Mouse (Mus musculus) heart, embryonic 10.5 days (tissue): ENCODE measurements around the gene Fam3a. TPM values are rescaled to one million over a fixed set of nuclear protein-coding genes. Genes with fewer than 3 reads are reported as not detected.

Experiments
- DNase-seq: peaks from one replicate; pipeline ENCODE4 v3.0.0-alpha.2; 2017; ENCODE audit warnings: low spot score
- H3K27ac ChIP-seq: fragments of 300-500 bp; sonication (generic); 2 replicates; pipeline ENCODE4 v1.5.1; 2016; ENCODE audit warnings: mild to moderate bottlenecking
- H3K27me3 ChIP-seq: fragments of 300-500 bp; sonication (generic); 2 replicates; pipeline ENCODE4 v1.6.1; 2016; ENCODE audit warnings: mild to moderate bottlenecking; ENCODE audit not compliant: poor library complexity, insufficient read depth, severe bottlenecking
- H3K36me3 ChIP-seq: fragments of 300-500 bp; sonication (generic); 2 replicates; pipeline ENCODE4 v1.6.1; 2016; ENCODE audit warnings: mild to moderate bottlenecking, moderate library complexity
- H3K4me1 ChIP-seq: fragments of 300-500 bp; sonication (generic); 2 replicates; pipeline ENCODE4 v1.6.1; 2016; ENCODE audit warnings: mild to moderate bottlenecking
- H3K4me3 ChIP-seq: fragments of 300-500 bp; sonication (generic); 2 replicates; pipeline ENCODE4 v1.5.1; 2016; ENCODE audit warnings: mild to moderate bottlenecking, moderate library complexity
- H3K9me3 ChIP-seq: fragments of 300-500 bp; sonication (generic); 2 replicates; pipeline ENCODE4 v1.6.1; 2016; ENCODE audit warnings: mild to moderate bottlenecking, moderate library complexity
- WGBS: fragments of 180-500 bp; shearing (Covaris S2); methylation state at CpG from one replicate; pipeline ENCODE4 v1.1.7; 2016; 5-methylcytosine and 5-hydroxymethylcytosine counted together
- polyA plus RNA-seq: library from polyadenylated mRNA; unstranded; fragments of >200 nt; fragmentation: Nextera tagmentation; extraction: Ambion mirVana; gene quantifications from 2 replicates; pipeline ENCODE4 v1.2.1, GENCODE M21; 2016

The Fam3a gene
- polyA plus RNA-seq = 24.0 and 25.3 TPM in 2 replicates

DNA sequence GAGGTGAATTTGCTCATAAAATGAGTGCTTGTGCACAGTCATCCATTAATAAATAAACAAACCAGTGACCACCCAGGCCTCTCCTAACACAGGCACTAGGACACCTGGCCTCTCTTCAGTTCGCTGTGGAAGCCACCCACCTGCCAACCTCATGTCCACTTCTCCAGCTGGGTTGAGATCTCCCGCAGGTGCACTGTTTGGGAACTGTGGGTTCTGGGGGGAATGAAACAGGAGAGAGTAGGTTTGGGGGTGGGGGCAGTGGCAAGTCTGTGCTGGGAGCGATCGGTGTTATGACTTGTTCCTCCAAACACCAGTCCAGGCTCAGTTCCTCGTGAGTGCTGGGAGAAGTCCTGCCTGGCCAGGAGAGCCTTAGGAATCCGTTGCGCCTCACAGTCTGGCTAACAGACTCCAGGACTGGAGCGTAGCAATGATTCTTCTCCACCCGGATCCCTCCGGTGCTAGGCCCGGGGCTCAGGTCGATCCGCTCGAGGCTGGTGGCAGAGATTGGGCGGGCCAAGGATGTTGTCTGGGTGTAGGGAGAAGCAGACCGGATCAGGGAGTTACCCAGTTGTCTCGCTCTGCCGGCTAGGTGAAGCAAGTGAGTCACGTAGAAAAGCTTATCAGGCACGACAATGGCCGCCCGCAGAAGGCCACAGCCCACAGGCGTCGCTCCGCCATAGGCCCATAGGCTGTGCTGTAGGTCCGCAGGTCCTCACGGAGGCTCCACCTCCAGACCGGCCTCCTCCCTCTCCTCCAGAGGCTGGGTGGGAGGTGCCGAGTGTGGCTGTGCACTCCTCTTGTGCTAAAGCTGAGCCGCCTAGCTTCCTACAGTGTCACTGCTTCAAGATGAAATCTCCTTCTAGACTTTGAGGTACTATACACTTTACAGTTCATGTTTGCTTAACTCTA lies at the start of gene Fam3a, which contains the start of gene Ikbkg:
Gene Fam3a, minus strand, starts transcription at position 738 of the 909 bp plus-strand sequence.
Gene Ikbkg, plus strand, starts transcription at position 756 of the 909 bp plus-strand sequence.
- WGBS = 11% methylated on average over 30 of the region's 30 CpGs
- Histone ChIP-seq H3K27me3 (no peaks in the 10 kb centered on the region), H3K36me3 (no peaks in the 10 kb centered on the region), H3K4me1 (no peaks in the 10 kb centered on the region), H3K9me3 (no peaks in the 10 kb centered on the region), H3K4me3 (peak within 1 kb of the TSS; percentile 68), H3K27ac (peak within 1 kb of the TSS; percentile 93)
- peak; percentile 97 for DNase-seq

DNA sequence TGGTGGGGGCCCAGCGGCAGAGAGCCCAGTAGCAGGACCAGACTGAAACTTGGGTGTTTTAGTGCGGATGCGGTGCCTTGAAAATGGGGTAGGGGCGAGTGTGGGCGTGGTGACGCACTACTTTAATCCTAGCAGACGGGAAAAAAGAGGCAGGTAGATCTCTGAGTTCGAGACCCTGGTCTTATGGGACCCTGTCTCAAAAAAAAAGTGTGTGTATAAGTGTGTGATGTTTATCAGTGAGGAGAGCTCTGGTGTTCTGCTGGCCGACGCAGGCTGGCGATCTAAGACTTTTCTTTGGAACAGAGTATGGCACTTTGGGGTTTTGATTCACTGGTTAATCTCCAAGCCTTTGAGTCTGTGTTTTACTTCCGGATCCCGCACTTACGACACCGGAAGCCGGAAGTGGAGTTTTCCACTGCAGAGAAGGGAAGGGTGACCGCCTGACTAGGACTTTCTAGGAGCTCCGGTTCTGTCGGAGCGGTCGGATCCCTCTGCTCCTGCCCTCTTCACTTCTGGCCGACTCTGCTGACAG lies 36.3 kb upstream of the Fam3a start:
- no peaks in the 10 kb centered on the region for H3K4me1 ChIP-seq
- 15% methylated on average over 22 of the region's 22 CpGs for WGBS
- H3K27me3 ChIP-seq = no peaks in the 10 kb centered on the region
- DNase-seq = peak; percentile 90
- H3K4me3 ChIP-seq = peak overlapping the region; percentile 66
- H3K27ac ChIP-seq = peak overlapping the region; percentile 86
- peaks cover 11% of the 10 kb centered on the region for H3K36me3 ChIP-seq
- no peaks in the 10 kb centered on the region for H3K9me3 ChIP-seq

DNA sequence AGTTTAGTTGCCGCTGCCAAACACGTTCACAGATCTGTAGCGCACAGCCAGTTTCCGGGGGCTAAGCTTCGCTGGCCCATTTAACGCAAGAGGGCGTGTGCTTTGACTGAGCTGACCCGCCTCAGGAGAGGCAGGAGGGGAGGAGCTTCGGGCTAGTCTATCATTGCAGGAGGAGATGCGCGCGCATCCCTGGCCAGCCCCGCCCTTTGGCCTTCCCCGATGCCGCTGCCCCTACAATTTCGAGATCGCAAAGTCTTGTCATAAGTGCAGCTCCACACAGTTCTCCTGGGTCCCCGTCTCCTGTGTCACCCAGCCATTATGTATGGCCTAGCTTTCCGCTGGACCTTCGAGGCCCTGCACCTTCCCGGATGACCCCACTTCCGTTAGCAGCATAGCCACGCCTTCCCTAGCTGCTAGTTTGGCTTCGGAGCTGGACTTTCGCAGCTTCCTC lies 35.8 kb upstream of the Fam3a start, which contains the start of gene G6pdx:
Gene G6pdx, minus strand, starts transcription at position 369 of the 451 bp plus-strand sequence.
- Histone ChIP-seq H3K27ac (peak within 1 kb of the TSS; percentile 86), H3K9me3 (no peaks in the 10 kb centered on the region), H3K27me3 (no peaks in the 10 kb centered on the region), H3K4me3 (peak within 1 kb of the TSS; percentile 66), H3K36me3 (peaks cover 6% of the 10 kb centered on the region; the same call in 1 of the 2 replicates), H3K4me1 (no peaks in the 10 kb centered on the region)
- 15% methylated on average over 24 of the region's 25 CpGs for WGBS
- DNase-seq = peak; percentile 92

DNA sequence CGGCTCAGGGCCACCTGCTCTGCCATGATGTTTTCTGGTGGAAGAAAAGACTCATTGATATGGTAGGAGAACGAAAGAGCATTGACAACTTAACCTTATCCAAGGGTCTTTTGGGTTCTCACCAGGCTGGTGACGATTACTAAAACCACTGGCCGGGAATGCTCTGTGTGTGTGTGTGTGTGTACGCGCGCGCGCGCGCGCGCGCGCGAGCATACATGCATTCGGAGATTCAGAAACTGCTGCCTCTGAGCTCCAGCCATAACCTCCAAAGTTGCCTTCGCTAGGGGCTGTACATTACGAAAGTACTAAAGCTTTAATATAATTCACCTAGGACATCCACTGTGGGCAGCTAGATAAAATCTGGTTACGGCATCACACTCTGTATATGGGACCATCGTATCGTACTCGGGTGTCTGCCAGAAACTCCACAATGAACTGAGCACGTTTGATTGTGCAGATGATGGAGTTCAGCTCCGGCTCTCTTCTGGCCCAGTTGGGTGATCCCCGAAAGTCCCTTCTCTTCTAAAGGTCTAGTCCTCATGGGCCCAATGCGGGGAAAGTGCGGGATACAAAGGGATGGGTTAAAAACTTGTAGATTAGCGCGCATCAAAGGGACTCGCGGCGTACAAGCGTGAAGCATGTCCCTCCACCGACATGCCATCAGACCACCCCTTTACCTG lies 35.2 kb upstream of the Fam3a start:
- peaks cover under 1% of the 10 kb centered on the region; the same call in 1 of the 2 replicates for H3K36me3 ChIP-seq
- H3K27ac ChIP-seq = peak overlapping the region; percentile 86
- 25% methylated on average over 35 of the region's 35 CpGs for WGBS
- H3K4me1 ChIP-seq = no peaks in the 10 kb centered on the region
- no peaks in the 10 kb centered on the region for H3K9me3 ChIP-seq
- peak overlapping the region; percentile 66 for H3K4me3 ChIP-seq
- DNase-seq = no peak
- H3K27me3 ChIP-seq = no peaks in the 10 kb centered on the region

DNA sequence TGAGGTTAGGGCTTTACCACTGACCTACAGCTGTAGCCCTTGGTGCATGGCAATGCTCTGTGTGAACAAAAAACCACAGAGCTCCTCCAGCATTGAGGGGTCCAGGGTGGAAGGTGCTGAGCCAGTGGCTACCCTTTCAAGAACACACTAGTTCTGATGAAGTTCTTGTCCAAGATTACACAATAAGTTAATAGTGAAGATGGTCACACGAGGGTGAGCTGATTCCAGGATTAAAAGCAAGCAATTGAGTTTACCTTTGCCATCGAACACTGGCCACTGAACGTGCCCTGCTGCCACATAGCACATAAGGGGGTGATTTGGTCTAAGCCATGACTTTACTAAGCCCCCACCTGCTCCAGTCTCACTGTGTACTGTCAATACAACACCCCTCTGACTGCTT lies 34.0 kb upstream of the Fam3a start:
- WGBS = 83% methylated on average over 3 of the region's 3 CpGs
- Histone ChIP-seq H3K36me3 (no peaks in the 10 kb centered on the region), H3K27ac (no peak overlapping the region), H3K27me3 (no peaks in the 10 kb centered on the region), H3K9me3 (no peaks in the 10 kb centered on the region), H3K4me1 (no peaks in the 10 kb centered on the region), H3K4me3 (no peak overlapping the region)
- no peak for DNase-seq

DNA sequence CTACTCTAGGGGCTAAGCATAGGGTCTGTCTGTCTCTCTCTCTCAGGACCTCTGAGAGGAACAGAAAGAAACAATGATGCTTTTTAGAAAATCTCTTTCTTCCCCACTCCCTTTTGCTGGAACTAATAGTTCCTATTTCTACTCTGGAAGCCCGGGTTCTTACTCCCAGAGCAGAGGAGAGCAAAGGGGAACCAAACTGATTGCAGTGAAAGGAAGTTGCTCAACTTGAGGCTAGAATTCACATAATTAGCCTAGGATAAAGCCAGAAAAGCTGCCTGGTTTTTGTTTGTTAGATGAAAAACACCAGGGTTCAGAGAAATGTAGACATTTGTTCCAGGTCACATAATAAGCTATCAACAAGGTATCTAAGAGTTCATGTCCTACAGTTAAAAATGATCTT lies 33.2 kb upstream of the Fam3a start:
- H3K4me1 ChIP-seq = no peaks in the 10 kb centered on the region
- 79% methylated on average over 1 of the region's 1 CpGs for whole genome bisulfite sequencing
- no peaks in the 10 kb centered on the region for H3K27me3 ChIP-seq
- no peaks in the 10 kb centered on the region for H3K36me3 ChIP-seq
- H3K9me3 ChIP-seq = no peaks in the 10 kb centered on the region
- no peak overlapping the region for H3K4me3 ChIP-seq
- no peak for DNase-seq
- H3K27ac ChIP-seq = no peak overlapping the region

DNA sequence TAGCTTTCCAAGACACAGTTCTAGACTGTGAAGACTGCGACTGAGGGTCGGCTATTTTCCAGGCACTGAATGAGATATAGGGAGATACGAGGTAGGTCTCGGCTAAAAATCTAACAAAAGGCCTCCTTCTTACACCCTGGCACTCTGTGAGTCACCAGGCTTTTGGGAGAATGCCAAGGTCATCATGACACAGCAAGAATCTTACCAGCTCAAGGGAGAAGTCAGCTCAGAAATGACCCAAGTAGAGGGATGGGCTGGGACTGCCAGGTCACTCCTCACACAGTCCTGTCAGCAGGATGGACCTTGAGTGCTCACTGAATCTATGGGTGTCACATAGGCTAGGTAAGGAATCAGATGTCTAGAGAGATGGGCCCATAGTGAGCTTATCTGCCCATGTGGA lies 32.1 kb upstream of the Fam3a start:
- H3K4me1 ChIP-seq = no peaks in the 10 kb centered on the region
- H3K4me3 ChIP-seq = no peak overlapping the region
- 76% methylated on average over 4 of the region's 4 CpGs for WGBS
- peak; percentile 74 for DNase-seq
- H3K27ac ChIP-seq = no peak overlapping the region
- no peaks in the 10 kb centered on the region for H3K27me3 ChIP-seq
- H3K36me3 ChIP-seq = no peaks in the 10 kb centered on the region
- H3K9me3 ChIP-seq = no peaks in the 10 kb centered on the region

DNA sequence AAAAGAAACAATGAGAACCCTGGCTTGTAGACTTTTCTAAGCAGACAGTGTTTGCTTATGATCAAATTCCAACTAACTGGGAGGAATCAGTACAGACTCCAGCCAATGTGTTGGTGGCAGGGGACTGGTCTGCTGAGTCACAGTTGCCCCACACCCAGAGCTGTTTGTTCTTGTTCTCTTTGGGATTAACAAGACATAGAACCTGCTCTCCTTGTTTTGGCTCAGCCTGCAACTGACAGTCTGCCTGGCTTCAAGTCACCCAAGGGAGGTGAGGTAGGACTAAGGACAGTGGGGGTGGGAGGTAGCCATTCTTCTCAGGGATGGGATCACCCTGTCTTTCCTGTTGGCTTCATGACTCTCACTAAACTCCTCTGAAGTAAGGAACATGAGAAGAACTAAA lies 31.4 kb upstream of the Fam3a start:
- no peaks in the 10 kb centered on the region for H3K27me3 ChIP-seq
- no peaks in the 10 kb centered on the region for H3K36me3 ChIP-seq
- no peak overlapping the region for H3K27ac ChIP-seq
- H3K4me1 ChIP-seq = no peaks in the 10 kb centered on the region
- no peak overlapping the region for H3K4me3 ChIP-seq
- DNase-seq = no peak
- no peaks in the 10 kb centered on the region for H3K9me3 ChIP-seq

DNA sequence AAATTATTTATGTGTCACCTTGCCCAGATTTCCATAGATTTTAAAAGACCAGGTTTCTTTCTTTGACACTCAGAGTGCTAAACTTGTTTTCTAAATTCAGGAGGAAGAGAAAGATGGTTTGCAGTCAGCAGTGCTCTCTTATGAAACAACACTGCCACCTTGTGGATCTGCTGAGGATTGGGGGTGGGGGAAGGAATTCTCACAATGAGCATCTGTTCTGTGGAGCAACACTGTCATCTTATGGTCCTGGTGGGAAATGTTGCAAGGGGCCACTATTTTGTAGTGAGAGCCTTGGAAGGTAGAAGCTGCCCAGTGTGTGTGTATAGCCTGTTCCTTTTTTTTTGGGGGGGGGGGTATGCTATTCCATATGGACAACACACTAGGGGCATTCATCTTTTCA lies 20.3 kb upstream of the Fam3a start:
- peak; percentile 82 for DNase-seq
- no peaks in the 10 kb centered on the region for H3K27me3 ChIP-seq
- H3K27ac ChIP-seq = no peak overlapping the region
- H3K4me3 ChIP-seq = no peak overlapping the region
- H3K9me3 ChIP-seq = no peaks in the 10 kb centered on the region
- H3K4me1 ChIP-seq = no peaks in the 10 kb centered on the region
- H3K36me3 ChIP-seq = 0 out of 2 replicates have a peak, but pooled peaks cover 3% of the 10 kb centered on the region

DNA sequence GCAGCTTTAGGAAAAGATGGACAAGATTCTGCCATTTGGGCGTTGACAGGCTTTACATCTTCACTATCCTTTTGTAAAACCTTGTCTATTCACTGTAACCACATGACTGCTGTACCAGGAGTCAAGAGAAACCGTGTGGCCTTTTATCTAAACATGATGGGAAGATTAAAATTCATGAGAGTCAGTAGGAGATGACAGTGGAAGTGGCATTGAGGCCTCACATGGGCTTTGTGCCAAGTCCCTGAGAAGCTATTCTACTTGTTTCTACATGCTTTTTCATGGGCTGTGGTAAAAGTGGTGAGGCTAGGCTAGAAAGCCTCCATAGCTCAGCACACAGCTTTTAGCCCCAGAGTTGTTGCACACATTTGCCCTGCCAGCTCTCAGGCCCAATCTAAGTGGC lies 15.3 kb upstream of the Fam3a start:
- no peaks in the 10 kb centered on the region for H3K4me1 ChIP-seq
- no peaks in the 10 kb centered on the region for H3K27me3 ChIP-seq
- no peak for DNase-seq
- H3K4me3 ChIP-seq = no peak overlapping the region
- H3K27ac ChIP-seq = no peak overlapping the region
- H3K36me3 ChIP-seq = 0 out of 2 replicates have a peak, but pooled peaks cover 3% of the 10 kb centered on the region
- 66% methylated on average over 2 of the region's 2 CpGs for WGBS
- no peaks in the 10 kb centered on the region for H3K9me3 ChIP-seq

DNA sequence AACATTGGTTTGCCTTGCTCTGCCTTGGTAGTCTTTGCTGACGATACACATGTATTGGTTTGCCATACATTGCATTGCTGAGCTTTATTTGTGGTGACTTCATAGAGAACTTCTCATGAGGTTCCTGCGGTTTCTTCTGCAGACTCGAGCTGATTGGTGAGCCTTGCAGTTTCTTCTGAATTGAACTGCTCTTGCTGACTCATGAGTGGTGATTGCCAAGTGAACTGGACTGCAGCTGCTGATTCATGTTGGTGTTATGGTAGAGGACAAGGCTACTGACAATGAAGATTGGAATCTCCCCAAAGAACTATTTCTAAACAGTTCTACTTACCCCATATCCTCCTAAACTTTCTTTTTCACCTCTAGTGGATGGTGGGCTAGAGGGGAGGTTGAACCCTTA lies 7.1 kb upstream of the Fam3a start:
- no peaks in the 10 kb centered on the region for H3K9me3 ChIP-seq
- H3K36me3 ChIP-seq = no peaks in the 10 kb centered on the region
- no peaks in the 10 kb centered on the region for H3K4me1 ChIP-seq
- no peak for DNase-seq
- no peaks in the 10 kb centered on the region for H3K27me3 ChIP-seq
- no peak overlapping the region for H3K4me3 ChIP-seq
- H3K27ac ChIP-seq = no peak overlapping the region
- WGBS = 81% methylated on average over 3 of the region's 3 CpGs

DNA sequence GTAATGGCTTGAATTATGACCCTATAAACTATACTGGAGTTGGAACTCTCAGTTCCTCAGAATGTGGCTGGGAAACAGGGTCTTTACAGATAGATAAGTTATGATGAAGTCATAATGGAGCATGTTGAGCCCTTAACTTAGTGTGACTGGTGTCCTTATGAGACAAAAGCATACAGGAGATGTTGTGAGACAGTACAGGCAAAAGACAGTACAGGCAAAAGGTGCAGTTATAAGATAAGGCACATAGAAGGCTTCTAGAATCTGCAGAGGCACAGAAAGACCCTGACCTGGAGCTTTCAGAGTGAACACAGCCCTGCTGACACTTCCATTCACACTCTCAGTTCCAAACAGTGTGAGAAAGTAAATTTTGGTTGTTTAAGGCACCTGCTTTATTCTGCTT lies 4.9 kb downstream of the Fam3a start:
- Histone ChIP-seq H3K4me3 (no peak overlapping the region), H3K36me3 (peaks cover 24% of the 10 kb centered on the region), H3K9me3 (no peaks in the 10 kb centered on the region), H3K4me1 (no peaks in the 10 kb centered on the region), H3K27ac (no peak overlapping the region), H3K27me3 (no peaks in the 10 kb centered on the region)
- DNase-seq = no peak

DNA sequence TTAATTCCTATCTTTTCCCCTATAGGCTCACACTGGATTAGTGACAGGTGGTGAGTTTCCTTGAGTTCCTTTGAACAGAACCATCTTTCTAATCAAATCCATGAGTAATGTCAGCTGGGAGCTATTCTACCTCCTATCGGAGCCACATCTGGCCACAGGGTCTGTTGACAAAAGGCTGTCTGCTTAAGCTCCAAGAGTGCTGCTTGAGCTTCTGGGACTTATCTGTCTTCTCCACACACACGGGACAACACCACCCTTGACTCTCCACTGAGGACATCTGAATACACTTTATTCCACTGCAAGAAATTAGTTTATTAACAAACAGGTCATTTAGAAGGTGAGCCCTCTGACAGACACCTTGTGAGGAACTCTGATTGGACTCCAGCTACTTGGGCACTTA lies 8.6 kb downstream of the Fam3a start:
- DNase-seq = peak; percentile 71
- Histone ChIP-seq H3K9me3 (no peaks in the 10 kb centered on the region), H3K4me1 (no peaks in the 10 kb centered on the region), H3K36me3 (peaks cover 24% of the 10 kb centered on the region), H3K27ac (no peak overlapping the region), H3K27me3 (no peaks in the 10 kb centered on the region), H3K4me3 (no peak overlapping the region)
- WGBS = 81% methylated on average over 2 of the region's 2 CpGs
